Mouse (Mus musculus) myocyte (in vitro differentiated cells): ENCODE results near the gene Gramd1a. TPM values are rescaled to one million over a fixed set of nuclear protein-coding genes. Genes with fewer than 3 reads are reported as not detected.

Source experiments
- H3K27me3 ChIP-seq: one replicate; pipeline ENCODE4 v1.6.1; 2011; ENCODE audit not compliant: control insufficient read depth, insufficient read depth, insufficient read length
- H3K36me3 ChIP-seq: one replicate; pipeline ENCODE4 v1.6.1; 2011; ENCODE audit not compliant: control insufficient read depth, insufficient read depth
- H3K4me2 ChIP-seq: one replicate; pipeline ENCODE4 v1.6.1; 2011; ENCODE audit warnings: low read depth, control low read depth
- H3K4me3 ChIP-seq: one replicate; pipeline ENCODE4 v1.5.1; 2011; ENCODE audit warnings: mild to moderate bottlenecking, control low read depth, moderate library complexity
- H3K79me2 ChIP-seq: one replicate; pipeline ENCODE4 v1.6.1; 2011; ENCODE audit not compliant: control insufficient read depth, insufficient read depth
- H3ac ChIP-seq: one replicate; pipeline ENCODE4 v1.6.1; 2011; ENCODE audit not compliant: control insufficient read depth, insufficient read length
- CEBPB ChIP-seq: IDR thresholded peaks from 2 replicates; pipeline ENCODE4 v1.6.1; 2011; ENCODE audit warnings: mild to moderate bottlenecking, moderate library complexity; ENCODE audit not compliant: poor library complexity, insufficient read depth, severe bottlenecking
- E2F4 ChIP-seq: IDR thresholded peaks from one replicate; pipeline ENCODE4 v1.6.1; 2011; ENCODE audit warnings: mild to moderate bottlenecking, control low read depth, moderate library complexity; ENCODE audit not compliant: insufficient read depth
- MAX ChIP-seq: IDR thresholded peaks from one replicate; pipeline ENCODE4 v1.6.1; 2011; ENCODE audit warnings: low read depth, mild to moderate bottlenecking, control low read depth
- MYOD1 ChIP-seq, 3 experiments: IDR thresholded peaks; one replicate each; pipeline ENCODE4 v1.6.1; 2011; ENCODE audit warnings: control low read depth in 2 of 3, low read depth in 2 of 3, mild to moderate bottlenecking in 2 of 3, moderate library complexity in 1 of 3; ENCODE audit not compliant: insufficient read length in 2 of 3, control insufficient read depth in 1 of 3
- MYOG ChIP-seq, 3 experiments: IDR thresholded peaks; one replicate each; pipeline ENCODE4 v1.6.1; 2011; ENCODE audit warnings: control low read depth in 2 of 3, low read depth in 2 of 3, mild to moderate bottlenecking in 2 of 3; ENCODE audit not compliant: insufficient read length in 2 of 3, control insufficient read depth in 1 of 3, insufficient read depth in 1 of 3
- POLR2A ChIP-seq: IDR thresholded peaks from one replicate; pipeline ENCODE4 v1.6.1; 2011; ENCODE audit warnings: low read depth, mild to moderate bottlenecking, control low read depth, moderate library complexity; ENCODE audit not compliant: insufficient read length
- POLR2AphosphoS2 ChIP-seq: IDR thresholded peaks from one replicate; pipeline ENCODE4 v1.6.1; 2011; ENCODE audit warnings: low read depth, control low read depth; ENCODE audit not compliant: insufficient read length
- REST ChIP-seq: IDR thresholded peaks from one replicate; pipeline ENCODE4 v1.6.1; 2011; ENCODE audit warnings: mild to moderate bottlenecking, control low read depth, moderate library complexity; ENCODE audit not compliant: insufficient read depth, insufficient read length
- SRF ChIP-seq: IDR thresholded peaks from one replicate; pipeline ENCODE4 v1.6.1; 2011; ENCODE audit warnings: low read depth; ENCODE audit not compliant: control insufficient read depth, insufficient read length
- TCF12 ChIP-seq: IDR thresholded peaks from one replicate; pipeline ENCODE4 v1.6.1; 2011; ENCODE audit warnings: mild to moderate bottlenecking, control low read depth; ENCODE audit not compliant: poor library complexity, insufficient read depth, severe bottlenecking
- TCF3 ChIP-seq: IDR thresholded peaks from one replicate; pipeline ENCODE4 v1.6.1; 2011; ENCODE audit warnings: low read depth, control low read depth; ENCODE audit not compliant: insufficient read length
- USF1 ChIP-seq: IDR thresholded peaks from one replicate; pipeline ENCODE4 v1.6.1; 2011; ENCODE audit warnings: low read depth, mild to moderate bottlenecking, control low read depth, moderate library complexity
- polyA plus RNA-seq: library from polyadenylated mRNA; unstranded; fragments of >200 nt; fragmentation: generic; extraction: Trizol; gene quantifications from one replicate; pipeline ENCODE4 v1.2.1, GENCODE M21; 2012; ENCODE audit warnings: missing spikeins

The Gramd1a gene
- polyA plus RNA-seq: 25.5 TPM

GRCm38 (mm10) chr7:31155296-31156033 is at the start of gene Gramd1a:
Gramd1a (minus strand) TSS chr7:31155896.
- Histone ChIP-seq H3K36me3 (no peaks in the 10 kb centered on the region), H3K27me3 (no peaks in the 10 kb centered on the region), H3K4me2 (peak within 1 kb of the TSS; percentile 36), H3K79me2 (peaks cover under 1% of the 10 kb centered on the region), H3ac (no peak within 1 kb of the TSS), H3K4me3 (no peak within 1 kb of the TSS)
- TF ChIP-seq SRF (no peak), POLR2A (no peak), TCF3 (no peak), REST (no peak), MYOG (IDR thresholded peaks at IDR 0.05; ENCODE audit: control insufficient read depth in 1 of 3, insufficient read depth in 1 of 3, insufficient read length in 2 of 3, low read depth in 2 of 3) (peak in 2 of 3 experiments; percentile 26 to 67), POLR2AphosphoS2 (no peak), E2F4 (no peak), USF1 (no peak), TCF12 (no peak), CEBPB (no peak), MYOD1 (IDR thresholded peaks at IDR 0.05; ENCODE audit: control insufficient read depth in 1 of 3, insufficient read length in 2 of 3, low read depth in 2 of 3) (peak in 2 of 3 experiments; percentile 33 to 63), MAX (no peak)

GRCm38 (mm10) chr7:31195591-31196307 is 40.1 kb upstream of the Gramd1a start:
- no peak overlapping the region for H3K4me2 ChIP-seq
- peaks cover 10% of the 10 kb centered on the region for H3K27me3 ChIP-seq
- no peaks in the 10 kb centered on the region for H3K79me2 ChIP-seq
- no peaks in the 10 kb centered on the region for H3K36me3 ChIP-seq
- no peak overlapping the region for H3K4me3 ChIP-seq
- H3ac ChIP-seq: no peak overlapping the region
- TF ChIP-seq POLR2A: no peak
- no peak for TF ChIP-seq MYOG (IDR thresholded peaks at IDR 0.05; ENCODE audit: control insufficient read depth in 1 of 3, insufficient read depth in 1 of 3, insufficient read length in 2 of 3, low read depth in 2 of 3)
- no peak for TF ChIP-seq CEBPB
- no peak for TF ChIP-seq USF1
- no peak for TF ChIP-seq TCF3
- no peak for TF ChIP-seq MAX

GRCm38 (mm10) chr7:31184711-31185110 is 29.0 kb upstream of the Gramd1a start:
- no peak for TF ChIP-seq E2F4
- no peak for TF ChIP-seq TCF3
- TF ChIP-seq SRF: no peak
- no peak for TF ChIP-seq CEBPB
- no peak for TF ChIP-seq POLR2AphosphoS2
- no peak for TF ChIP-seq REST
- no peak for TF ChIP-seq MYOG (IDR thresholded peaks at IDR 0.05; ENCODE audit: control insufficient read depth in 1 of 3, insufficient read depth in 1 of 3, insufficient read length in 2 of 3, low read depth in 2 of 3)
- no peak for TF ChIP-seq USF1
- no peak for TF ChIP-seq TCF12
- no peak for TF ChIP-seq POLR2A
- TF ChIP-seq MAX: no peak
- H3K4me2 ChIP-seq: no peak overlapping the region
- no peaks in the 10 kb centered on the region for H3K36me3 ChIP-seq
- no peaks in the 10 kb centered on the region for H3K79me2 ChIP-seq
- H3ac ChIP-seq: no peak overlapping the region
- peaks cover 10% of the 10 kb centered on the region for H3K27me3 ChIP-seq
- no peak overlapping the region for H3K4me3 ChIP-seq

GRCm38 (mm10) chr7:31182863-31183262 is 27.2 kb upstream of the Gramd1a start:
- TF ChIP-seq REST (no peak), TCF3 (no peak), POLR2AphosphoS2 (no peak), CEBPB (no peak), TCF12 (no peak), MYOD1 (IDR thresholded peaks at IDR 0.05; ENCODE audit: control insufficient read depth in 1 of 3, insufficient read length in 2 of 3, low read depth in 2 of 3) (no peak), SRF (no peak), MYOG (IDR thresholded peaks at IDR 0.05; ENCODE audit: control insufficient read depth in 1 of 3, insufficient read depth in 1 of 3, insufficient read length in 2 of 3, low read depth in 2 of 3) (no peak), E2F4 (no peak), MAX (no peak), USF1 (no peak), POLR2A (no peak)
- Histone ChIP-seq H3K4me3 (no peak overlapping the region), H3ac (no peak overlapping the region), H3K27me3 (peaks cover 5% of the 10 kb centered on the region), H3K4me2 (no peak overlapping the region), H3K36me3 (no peaks in the 10 kb centered on the region), H3K79me2 (no peaks in the 10 kb centered on the region)
